Mouse (Mus musculus): Measurements from ENCODE around the gene Bfar. TPM values are rescaled to one million over a fixed set of nuclear protein-coding genes. Genes with fewer than 3 reads are reported as not detected.
"Not testable (repeated sequence)": the region's sequence is repeated elsewhere in the genome, so short reads cannot be mapped to it uniquely, and the experiment has no call there.

The Bfar gene
- polyA plus RNA-seq, 1 experiment: 24.1 TPM

DNA sequence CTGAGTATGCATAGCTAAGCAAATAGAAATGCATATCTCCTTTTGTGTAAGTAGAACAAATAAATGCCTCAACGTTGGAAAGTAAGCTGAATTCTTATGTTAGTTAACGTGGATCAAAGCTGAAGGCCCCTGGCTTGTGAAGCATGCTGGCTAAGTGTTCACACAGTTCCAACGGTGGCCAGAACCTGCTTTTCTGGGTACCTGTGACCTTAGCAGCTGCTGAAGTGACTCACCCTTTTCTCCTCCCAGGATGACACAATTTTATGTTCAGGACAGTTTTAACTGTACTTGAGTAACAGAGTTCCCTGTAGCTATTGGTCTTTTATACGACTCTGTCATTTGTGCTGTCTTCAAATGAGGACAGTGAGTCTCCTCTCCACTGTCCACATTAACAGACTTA is 25.7 kb upstream of the Bfar start:
- H3K27ac ChIP-seq (ENCODE audit: insufficient read depth, low read length): no peak overlapping the region
- no peak for TF ChIP-seq EP300 (IDR thresholded peaks at IDR 0.05; ENCODE audit: insufficient read depth, low read depth, low read length)
- no peak for TF ChIP-seq POLR2A (IDR thresholded peaks at IDR 0.05; ENCODE audit: insufficient read depth, low read length)
- no peak for TF ChIP-seq CTCF (IDR thresholded peaks at IDR 0.05; ENCODE audit: low read depth, low read length)
- H3K36me3 ChIP-seq (ENCODE audit: control insufficient read depth, insufficient read depth, low read length, poor library complexity, severe bottlenecking): peaks cover 24% of the 10 kb centered on the region

GRCm38 (mm10) chr16:13658886-13659285 is 12.8 kb upstream of the Bfar start:
- H3K4me3 ChIP-seq (ENCODE audit: low read depth, low read length): no peak overlapping the region
- no peaks in the 10 kb centered on the region for H3K27me3 ChIP-seq (ENCODE audit: control insufficient read depth, insufficient read depth, low read length, poor library complexity, severe bottlenecking)
- H3K27ac ChIP-seq (ENCODE audit: insufficient read depth, low read length): no peak overlapping the region
- H3K9ac ChIP-seq (ENCODE audit: low read depth, poor library complexity, severe bottlenecking): no peak overlapping the region
- no peaks in the 10 kb centered on the region for H3K4me1 ChIP-seq (ENCODE audit: control insufficient read depth, insufficient read depth, low read length)
- TF ChIP-seq CTCF (IDR thresholded peaks at IDR 0.05; ENCODE audit: low read depth, low read length) (no peak), POLR2A (IDR thresholded peaks at IDR 0.05; ENCODE audit: insufficient read depth, low read length) (no peak), EP300 (IDR thresholded peaks at IDR 0.05; ENCODE audit: insufficient read depth, low read depth, low read length) (no peak)
- H3K36me3 ChIP-seq (ENCODE audit: control insufficient read depth, insufficient read depth, low read length, poor library complexity, severe bottlenecking): peaks cover 40% of the 10 kb centered on the region
- H3K9me3 ChIP-seq (replicated peaks; ENCODE audit: control insufficient read depth, insufficient read depth, low read length, poor library complexity, severe bottlenecking): no peaks in the 10 kb centered on the region

More for the DNA sequence above, 25.7 kb upstream of the Bfar start:
- no peak overlapping the region for H3K4me3 ChIP-seq (ENCODE audit: low read depth, low read length)
- H3K9ac ChIP-seq (ENCODE audit: low read depth, poor library complexity, severe bottlenecking): no peak overlapping the region
- H3K27me3 ChIP-seq (ENCODE audit: control insufficient read depth, insufficient read depth, low read length, poor library complexity, severe bottlenecking): no peaks in the 10 kb centered on the region
- H3K4me1 ChIP-seq (ENCODE audit: control insufficient read depth, insufficient read depth, low read length): no peaks in the 10 kb centered on the region
- H3K9me3 ChIP-seq (replicated peaks; ENCODE audit: control insufficient read depth, insufficient read depth, low read length, poor library complexity, severe bottlenecking): no peaks in the 10 kb centered on the region

DNA sequence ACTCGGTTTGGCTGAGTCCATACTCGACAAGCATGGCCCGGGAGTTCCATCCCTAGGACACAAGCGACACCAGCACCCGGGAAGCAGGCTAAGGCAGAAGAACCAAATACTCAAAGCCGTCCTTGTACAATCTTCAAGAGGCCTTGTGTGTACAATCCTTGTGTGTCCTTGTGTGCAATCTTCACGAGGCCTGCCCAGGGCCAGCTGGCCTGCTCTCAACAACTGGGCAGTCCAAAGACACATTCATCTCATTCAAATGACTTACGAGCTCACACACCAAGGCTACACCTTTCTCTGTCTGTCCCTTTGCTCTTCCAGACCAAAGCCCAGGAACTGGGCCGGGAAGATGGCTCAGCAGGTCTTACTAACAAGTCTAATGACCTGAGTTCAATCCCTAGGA is 10.9 kb upstream of the Bfar start:
- Histone ChIP-seq H3K27ac (ENCODE audit: insufficient read depth, low read length) (no peak overlapping the region), H3K4me1 (ENCODE audit: control insufficient read depth, insufficient read depth, low read length) (no peaks in the 10 kb centered on the region), H3K9ac (ENCODE audit: low read depth, poor library complexity, severe bottlenecking) (no peak overlapping the region), H3K27me3 (ENCODE audit: control insufficient read depth, insufficient read depth, low read length, poor library complexity, severe bottlenecking) (no peaks in the 10 kb centered on the region), H3K36me3 (ENCODE audit: control insufficient read depth, insufficient read depth, low read length, poor library complexity, severe bottlenecking) (peaks cover 48% of the 10 kb centered on the region), H3K4me3 (ENCODE audit: low read depth, low read length) (no peak overlapping the region), H3K9me3 (replicated peaks; ENCODE audit: control insufficient read depth, insufficient read depth, low read length, poor library complexity, severe bottlenecking) (no peaks in the 10 kb centered on the region)
- TF ChIP-seq CTCF (IDR thresholded peaks at IDR 0.05; ENCODE audit: low read depth, low read length) (no peak), EP300 (IDR thresholded peaks at IDR 0.05; ENCODE audit: insufficient read depth, low read depth, low read length) (no peak), POLR2A (IDR thresholded peaks at IDR 0.05; ENCODE audit: insufficient read depth, low read length) (no peak)

DNA sequence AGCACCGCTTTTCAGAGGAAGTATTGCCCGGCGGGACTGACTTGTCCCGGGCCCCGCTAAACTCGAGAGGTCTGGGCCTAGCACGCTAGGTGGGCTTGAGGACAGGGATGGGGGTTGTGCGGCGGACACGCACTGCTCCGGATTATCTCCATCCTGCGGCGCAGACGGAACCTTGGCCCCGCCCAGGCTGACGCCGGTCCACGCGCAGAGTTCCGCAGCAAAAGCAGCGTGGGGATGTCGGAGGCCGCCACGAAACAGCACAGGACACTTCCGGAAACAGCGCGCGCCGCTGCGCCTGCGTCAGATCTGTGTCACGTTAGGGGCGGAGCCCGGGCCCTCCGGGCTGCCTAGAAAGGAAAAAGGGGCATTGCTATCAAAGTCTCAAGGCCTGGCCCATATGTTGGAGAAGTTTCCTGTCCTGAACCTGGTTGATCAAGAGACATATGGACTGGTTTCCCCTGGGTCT is 3.7 kb upstream of the Bfar start, which contains the start of gene Parn:
Gene Parn (minus strand): TSS at position 293 of the 466 bp plus-strand sequence.
- H3K27me3 ChIP-seq (ENCODE audit: control insufficient read depth, insufficient read depth, low read length, poor library complexity, severe bottlenecking): no peaks in the 10 kb centered on the region
- TF ChIP-seq EP300 (IDR thresholded peaks at IDR 0.05; ENCODE audit: insufficient read depth, low read depth, low read length) (0 out of 2 replicates have a peak, but pooled peaks have one; percentile 26), CTCF (IDR thresholded peaks at IDR 0.05; ENCODE audit: low read depth, low read length) (no peak), POLR2A (IDR thresholded peaks at IDR 0.05; ENCODE audit: insufficient read depth, low read length) (peak; percentile 61)

DNA sequence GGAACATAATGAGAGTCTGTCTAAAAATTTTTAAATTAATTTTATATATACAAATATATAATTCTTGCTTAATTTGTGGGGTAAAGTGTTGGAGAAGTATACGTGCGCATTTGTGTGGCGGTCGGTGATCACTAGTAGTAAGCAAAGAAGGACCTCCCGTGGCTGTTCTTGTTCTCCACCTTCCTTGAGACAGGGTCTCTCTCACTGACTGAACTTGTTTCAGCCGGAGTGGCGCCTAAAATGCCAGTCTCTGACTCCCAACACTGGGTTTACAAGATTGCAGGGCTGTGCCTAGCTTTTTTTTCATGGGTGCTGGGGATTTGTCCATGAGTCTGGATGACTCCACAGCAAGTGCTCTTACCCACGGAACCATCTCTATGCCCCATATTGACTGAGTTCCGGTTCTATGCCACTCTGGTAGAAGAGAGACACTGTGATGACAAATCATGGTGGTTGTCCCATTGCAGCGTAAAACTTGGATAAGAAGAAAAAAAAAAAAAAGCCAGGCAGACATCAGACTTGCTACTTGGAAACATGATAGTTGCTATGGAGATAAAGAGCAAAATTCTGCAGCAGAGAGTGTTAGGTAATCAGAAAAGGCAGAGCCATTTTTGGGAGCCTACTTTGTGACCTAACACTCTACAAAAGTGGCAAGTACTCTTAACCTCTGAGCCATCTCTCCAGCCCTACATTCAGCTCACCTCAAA is 3.1 kb upstream of the Bfar start:
- no peak overlapping the region for H3K4me3 ChIP-seq (ENCODE audit: low read depth, low read length)
- peaks cover 19% of the 10 kb centered on the region for H3K36me3 ChIP-seq (ENCODE audit: control insufficient read depth, insufficient read depth, low read length, poor library complexity, severe bottlenecking)
- H3K27ac ChIP-seq (ENCODE audit: insufficient read depth, low read length): no peak overlapping the region
- H3K9ac ChIP-seq (ENCODE audit: low read depth, poor library complexity, severe bottlenecking): peak overlapping the region; percentile 59
- H3K27me3 ChIP-seq (ENCODE audit: control insufficient read depth, insufficient read depth, low read length, poor library complexity, severe bottlenecking): no peaks in the 10 kb centered on the region
- H3K9me3 ChIP-seq (replicated peaks; ENCODE audit: control insufficient read depth, insufficient read depth, low read length, poor library complexity, severe bottlenecking): no peaks in the 10 kb centered on the region
- H3K4me1 ChIP-seq (ENCODE audit: control insufficient read depth, insufficient read depth, low read length): no peaks in the 10 kb centered on the region
- TF ChIP-seq CTCF (IDR thresholded peaks at IDR 0.05; ENCODE audit: low read depth, low read length) (no peak), POLR2A (IDR thresholded peaks at IDR 0.05; ENCODE audit: insufficient read depth, low read length) (no peak), EP300 (IDR thresholded peaks at IDR 0.05; ENCODE audit: insufficient read depth, low read depth, low read length) (no peak)

More for the DNA sequence above, 3.7 kb upstream of the Bfar start, which contains the start of gene Parn:
- H3K4me1 ChIP-seq (ENCODE audit: control insufficient read depth, insufficient read depth, low read length): no peaks in the 10 kb centered on the region
- H3K27ac ChIP-seq (ENCODE audit: insufficient read depth, low read length): 0 out of 2 replicates have a peak within 1 kb of the TSS, but pooled peaks have one; percentile 10
- H3K36me3 ChIP-seq (ENCODE audit: control insufficient read depth, insufficient read depth, low read length, poor library complexity, severe bottlenecking): peaks cover 26% of the 10 kb centered on the region
- peak within 1 kb of the TSS; percentile 59 for H3K9ac ChIP-seq (ENCODE audit: low read depth, poor library complexity, severe bottlenecking)
- H3K9me3 ChIP-seq (replicated peaks; ENCODE audit: control insufficient read depth, insufficient read depth, low read length, poor library complexity, severe bottlenecking): no peaks in the 10 kb centered on the region
- H3K4me3 ChIP-seq (ENCODE audit: low read depth, low read length): peak within 1 kb of the TSS; percentile 89

DNA sequence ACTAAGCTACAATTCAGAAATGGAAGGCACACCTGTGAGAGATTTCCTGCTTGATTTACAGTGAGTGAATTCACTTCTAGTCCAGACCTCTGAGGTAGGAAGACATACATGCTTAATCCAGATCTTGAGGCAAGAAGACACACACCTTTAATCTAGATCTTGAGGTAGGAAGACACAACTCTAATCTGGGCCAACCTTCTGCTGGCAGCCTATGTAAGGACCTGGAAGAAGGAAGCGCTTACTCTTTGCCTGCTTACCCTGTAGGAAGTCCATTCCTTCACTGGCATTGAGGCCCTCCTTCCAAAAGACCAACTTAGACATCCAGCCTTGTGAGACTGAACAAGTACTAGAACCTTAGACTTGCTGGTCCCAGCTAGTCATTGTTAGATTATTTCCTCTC is 2.4 kb upstream of the Bfar start:
- TF ChIP-seq EP300 (IDR thresholded peaks at IDR 0.05; ENCODE audit: insufficient read depth, low read depth, low read length): no peak
- no peak for TF ChIP-seq CTCF (IDR thresholded peaks at IDR 0.05; ENCODE audit: low read depth, low read length)
- TF ChIP-seq POLR2A (IDR thresholded peaks at IDR 0.05; ENCODE audit: insufficient read depth, low read length): no peak
- peaks cover 16% of the 10 kb centered on the region for H3K36me3 ChIP-seq (ENCODE audit: control insufficient read depth, insufficient read depth, low read length, poor library complexity, severe bottlenecking)
- no peak overlapping the region for H3K4me3 ChIP-seq (ENCODE audit: low read depth, low read length)
- no peaks in the 10 kb centered on the region for H3K4me1 ChIP-seq (ENCODE audit: control insufficient read depth, insufficient read depth, low read length)
- H3K9ac ChIP-seq (ENCODE audit: low read depth, poor library complexity, severe bottlenecking): no peak overlapping the region
- no peaks in the 10 kb centered on the region for H3K9me3 ChIP-seq (replicated peaks; ENCODE audit: control insufficient read depth, insufficient read depth, low read length, poor library complexity, severe bottlenecking)
- H3K27ac ChIP-seq (ENCODE audit: insufficient read depth, low read length): no peak overlapping the region
- no peaks in the 10 kb centered on the region for H3K27me3 ChIP-seq (ENCODE audit: control insufficient read depth, insufficient read depth, low read length, poor library complexity, severe bottlenecking)

GRCm38 (mm10) chr16:13670896-13671295 is 762 bp upstream of the Bfar start:
- H3K27ac ChIP-seq (ENCODE audit: insufficient read depth, low read length): not testable (repeated sequence)

More at GRCm38 (mm10) chr16:13670896-13671295, 762 bp upstream of the Bfar start:
- H3K9me3 ChIP-seq (replicated peaks; ENCODE audit: control insufficient read depth, insufficient read depth, low read length, poor library complexity, severe bottlenecking); H3K36me3 ChIP-seq (ENCODE audit: control insufficient read depth, insufficient read depth, low read length, poor library complexity, severe bottlenecking); H3K4me3 ChIP-seq (ENCODE audit: low read depth, low read length); H3K4me1 ChIP-seq (ENCODE audit: control insufficient read depth, insufficient read depth, low read length); H3K27me3 ChIP-seq (ENCODE audit: control insufficient read depth, insufficient read depth, low read length, poor library complexity, severe bottlenecking): not testable (repeated sequence)
- H3K9ac ChIP-seq (ENCODE audit: low read depth, poor library complexity, severe bottlenecking): peak overlapping the region; percentile 50; the same call in 1 of the 2 replicates
